Comparison of ENCODE assay signal across 24 mouse cellular contexts in the genomic region with DNA sequence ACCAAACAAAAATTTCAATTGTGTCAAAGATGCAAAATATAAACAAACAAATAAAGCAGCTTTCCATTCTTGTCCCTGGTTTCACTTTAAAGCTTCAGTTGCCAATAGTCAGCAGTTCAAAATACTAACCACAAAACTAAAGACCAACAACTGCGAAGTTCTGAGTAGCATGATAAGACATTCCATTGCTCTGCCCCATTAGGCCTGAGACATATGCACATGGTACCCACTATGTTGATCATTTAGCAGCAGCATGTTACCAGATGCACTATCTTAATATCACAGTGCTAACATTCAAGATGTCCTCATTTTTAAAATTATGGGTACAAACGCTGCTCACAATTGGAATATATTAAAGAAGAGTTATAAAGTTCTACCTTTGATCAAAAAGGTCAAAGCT.
"Had no signal": no experiment of that assay in that cellular context is flagged by ENCODE, and none has a peak within 500 bp of the region (broad histone marks: within the 10 kb centered on the region; RNA-seq: fewer than 3 reads in every experiment).

No protein-coding gene starts in this region.

- DNase-seq: forebrain, postnatal 0 days; gastrocnemius, postnatal 25 days; heart, adult 18-20 months; heart, postnatal 10 days; heart, postnatal 4 days; kidney, adult 18-20 months; kidney, adult 8-10 months; kidney, postnatal 14 days; kidney, postnatal 36 days; layer of hippocampus, adult 9-11 months; layer of hippocampus, postnatal 36 days; left cerebral cortex, postnatal 4 days had no signal

- H3K27ac ChIP-seq: heart, embryonic 10.5 days; hindbrain, embryonic 10.5 days; hindbrain, embryonic 12.5 days; hindbrain, embryonic 14.5 days; intestine, embryonic 15.5 days; kidney, postnatal 0 days; limb, embryonic 13.5 days; limb, embryonic 15.5 days had no signal

- H3K27me3 ChIP-seq: heart, embryonic 12.5 days; hindbrain, embryonic 12.5 days; intestine, embryonic 15.5 days; limb, embryonic 13.5 days; limb, embryonic 15.5 days had no signal

- H3K4me3 ChIP-seq: heart, embryonic 10.5 days; heart, embryonic 12.5 days; hindbrain, embryonic 10.5 days; hindbrain, embryonic 12.5 days; intestine, embryonic 15.5 days; limb, embryonic 13.5 days; limb, embryonic 15.5 days had no signal

- H3K4me1 ChIP-seq: heart, embryonic 10.5 days; heart, embryonic 12.5 days; hindbrain, embryonic 10.5 days; hindbrain, embryonic 12.5 days; intestine, embryonic 15.5 days; limb, embryonic 13.5 days; limb, embryonic 15.5 days had no signal

- H3K4me2 ChIP-seq: heart, embryonic 12.5 days; hindbrain, embryonic 12.5 days; hindbrain, embryonic 14.5 days; intestine, embryonic 15.5 days; limb, embryonic 13.5 days; limb, embryonic 15.5 days had no signal

- H3K9ac ChIP-seq: forebrain, postnatal 0 days; heart, embryonic 12.5 days; hindbrain, embryonic 12.5 days; hindbrain, embryonic 14.5 days; intestine, embryonic 15.5 days; limb, embryonic 13.5 days; limb, embryonic 15.5 days had no signal

- H3K9me3 ChIP-seq: heart, embryonic 10.5 days; heart, embryonic 12.5 days; hindbrain, embryonic 10.5 days; hindbrain, embryonic 12.5 days; intestine, embryonic 15.5 days; limb, embryonic 13.5 days; limb, embryonic 15.5 days had no signal

- ATAC-seq: forebrain, postnatal 0 days; hindbrain, embryonic 16.5 days; inflammation-experienced regulatory T-cells, adult 6 months; intestine, embryonic 15.5 days; intestine, postnatal 0 days had no signal
